Mouse (Mus musculus) MEL (cell line): ENCODE results near the gene Fmo5. TPM values are rescaled to one million over a fixed set of nuclear protein-coding genes. Genes with fewer than 3 reads are reported as not detected.

Experiments used
- DNase-seq: peaks from one replicate; pipeline ENCODE4 v3.0.0; 2011; ENCODE audit warnings: low read depth, low spot score
- H3K27ac ChIP-seq: 2 replicates; pipeline ENCODE4 v1.5.1; 2012; ENCODE audit warnings: low read depth, mild to moderate bottlenecking, control low read depth, low read length, moderate library complexity; ENCODE audit not compliant: control insufficient read depth
- H3K27me3 ChIP-seq, 2 experiments: fragments of 150-350 bp in 1 of 2; sonication (generic) in 1 of 2; 2 replicates each; pipeline ENCODE4 v1.6.1; 2012; ENCODE audit warnings: low read length in 2 of 2, mild to moderate bottlenecking in 2 of 2, improper control_type of control experiment in 1 of 2, moderate library complexity in 1 of 2; ENCODE audit not compliant: insufficient read depth in 2 of 2, control insufficient read depth in 1 of 2
- H3K36me3 ChIP-seq, 2 experiments: 2 replicates each; pipeline ENCODE4 v1.6.1; 2012 to 2014; ENCODE audit warnings: low read length in 2 of 2, improper control_type of control experiment in 1 of 2, inconsistent platforms in 1 of 2, mild to moderate bottlenecking in 1 of 2; ENCODE audit not compliant: insufficient read depth in 2 of 2, control insufficient read depth in 1 of 2
- H3K4me1 ChIP-seq, 2 experiments: fragments of 150-350 bp in 1 of 2; sonication (generic) in 1 of 2; 2 replicates each; pipeline ENCODE4 v1.6.1; 2012; ENCODE audit warnings: low read length in 2 of 2, improper control_type of control experiment in 1 of 2, mild to moderate bottlenecking in 1 of 2; ENCODE audit not compliant: insufficient read depth in 2 of 2, control insufficient read depth in 1 of 2
- H3K4me3 ChIP-seq, 2 experiments: fragments of 150-350 bp in 1 of 2; sonication (generic) in 1 of 2; 2 replicates each; pipeline ENCODE4 v1.5.1; 2012; ENCODE audit warnings: low read depth in 2 of 2, low read length in 2 of 2, mild to moderate bottlenecking in 2 of 2, moderate library complexity in 2 of 2, control low read depth in 1 of 2, improper control_type of control experiment in 1 of 2; ENCODE audit not compliant: control insufficient read depth in 1 of 2, insufficient read depth in 1 of 2
- H3K79me2 ChIP-seq: 2 replicates; pipeline ENCODE4 v1.6.1; 2012; ENCODE audit warnings: mild to moderate bottlenecking, low read length, moderate library complexity; ENCODE audit not compliant: control insufficient read depth, poor library complexity, insufficient read depth
- H3K9ac ChIP-seq: 2 replicates; pipeline ENCODE4 v1.6.1; 2012; ENCODE audit warnings: low read depth, mild to moderate bottlenecking, control low read depth, low read length, moderate library complexity; ENCODE audit not compliant: control insufficient read depth, poor library complexity, severe bottlenecking
- H3K9me3 ChIP-seq: fragments of 150-350 bp; sonication (generic); replicated peaks from 2 replicates; pipeline ENCODE4 v1.6.1; 2012; ENCODE audit warnings: mild to moderate bottlenecking, low read length, improper control_type of control experiment, moderate library complexity; ENCODE audit not compliant: insufficient read depth
- CHD1 ChIP-seq: IDR thresholded peaks from 2 replicates; pipeline ENCODE4 v1.6.1; 2012; ENCODE audit warnings: low read depth, mild to moderate bottlenecking, inconsistent platforms, low read length, improper control_type of control experiment
- CHD2 ChIP-seq: IDR thresholded peaks from 2 replicates; pipeline ENCODE4 v1.6.1; 2011; ENCODE audit warnings: low read length, improper control_type of control experiment
- CTCF ChIP-seq, 3 experiments: IDR thresholded peaks in 2 of 3; conservative IDR thresholded peaks in 1 of 3; 2 replicates each; pipeline ENCODE4 v1.5.1; 2011 to 2012; ENCODE audit warnings: low read length in 3 of 3, low read depth in 2 of 3, mild to moderate bottlenecking in 2 of 3, improper control_type of control experiment in 1 of 3, inconsistent platforms in 1 of 3, mixed read lengths in 1 of 3, moderate library complexity in 1 of 3; ENCODE audit not compliant: control insufficient read depth in 1 of 3, insufficient read depth in 1 of 3, poor library complexity in 1 of 3, severe bottlenecking in 1 of 3
- E2F4 ChIP-seq: IDR thresholded peaks from 2 replicates; pipeline ENCODE4 v1.6.1; 2011; ENCODE audit warnings: low read depth, low read length, improper control_type of control experiment, borderline replicate concordance
- ELF1 ChIP-seq: IDR thresholded peaks from 2 replicates; pipeline ENCODE4 v1.6.1; 2014; ENCODE audit warnings: low read depth, mild to moderate bottlenecking, inconsistent platforms, low read length, improper control_type of control experiment, moderate library complexity
- EP300 ChIP-seq, 2 experiments: IDR thresholded peaks; 2 replicates each; pipeline ENCODE4 v1.6.1; 2011; ENCODE audit warnings: improper control_type of control experiment in 2 of 2, low read length in 2 of 2, low read depth in 1 of 2, mild to moderate bottlenecking in 1 of 2
- ETS1 ChIP-seq: IDR thresholded peaks from 2 replicates; pipeline ENCODE4 v1.6.1; 2012; ENCODE audit warnings: low read depth, mild to moderate bottlenecking, inconsistent platforms, low read length, improper control_type of control experiment, moderate library complexity
- GABPA ChIP-seq: IDR thresholded peaks from 2 replicates; pipeline ENCODE4 v1.6.1; 2012; ENCODE audit warnings: low read depth, mild to moderate bottlenecking, inconsistent platforms, low read length, improper control_type of control experiment, moderate library complexity
- GATA1 ChIP-seq: IDR thresholded peaks from 2 replicates; pipeline ENCODE4 v1.6.1; 2011; ENCODE audit warnings: low read depth, low read length, improper control_type of control experiment
- HCFC1 ChIP-seq: IDR thresholded peaks from 2 replicates; pipeline ENCODE4 v1.6.1; 2012; ENCODE audit warnings: low read depth, mild to moderate bottlenecking, inconsistent platforms, low read length, improper control_type of control experiment, moderate library complexity
- JUND ChIP-seq: IDR thresholded peaks from 2 replicates; pipeline ENCODE4 v1.6.1; 2011; ENCODE audit warnings: low read depth, mild to moderate bottlenecking, improper control_type of control experiment, low read length
- KAT2A ChIP-seq: conservative IDR thresholded peaks from 2 replicates; pipeline ENCODE4 v1.6.1; 2012; ENCODE audit warnings: low read depth, low read length, improper control_type of control experiment, inconsistent platforms
- MAFK ChIP-seq: IDR thresholded peaks from 2 replicates; pipeline ENCODE4 v1.6.1; 2011; ENCODE audit warnings: low read depth, mild to moderate bottlenecking, low read length, improper control_type of control experiment, borderline replicate concordance
- MAX ChIP-seq: IDR thresholded peaks from 2 replicates; pipeline ENCODE4 v1.6.1; 2011; ENCODE audit warnings: low read length, improper control_type of control experiment
- MAZ ChIP-seq: IDR thresholded peaks from 2 replicates; pipeline ENCODE4 v1.6.1; 2012; ENCODE audit warnings: low read depth, mild to moderate bottlenecking, inconsistent platforms, low read length, improper control_type of control experiment
- MEF2A ChIP-seq: IDR thresholded peaks from 2 replicates; pipeline ENCODE4 v1.6.1; 2014; ENCODE audit warnings: low read depth, mild to moderate bottlenecking, inconsistent platforms, low read length, improper control_type of control experiment; ENCODE audit not compliant: poor library complexity, insufficient replicate concordance, severe bottlenecking; ENCODE audit errors: extremely low read depth
- MXI1 ChIP-seq: IDR thresholded peaks from 2 replicates; pipeline ENCODE4 v1.6.1; 2011; ENCODE audit warnings: mild to moderate bottlenecking, low read depth, low read length, improper control_type of control experiment
- MYB ChIP-seq: IDR thresholded peaks from 2 replicates; pipeline ENCODE4 v1.6.1; 2011; ENCODE audit warnings: mild to moderate bottlenecking, low read depth, low read length, improper control_type of control experiment
- MYC ChIP-seq: IDR thresholded peaks from 2 replicates; pipeline ENCODE4 v1.6.1; 2011; ENCODE audit warnings: low read depth, mild to moderate bottlenecking, low read length, improper control_type of control experiment, moderate library complexity
- NELFE ChIP-seq: IDR thresholded peaks from 2 replicates; pipeline ENCODE4 v1.6.1; 2011; ENCODE audit warnings: low read depth, low read length, improper control_type of control experiment
- NRF1 ChIP-seq: IDR thresholded peaks from 2 replicates; pipeline ENCODE4 v1.6.1; 2014; ENCODE audit warnings: low read depth, mild to moderate bottlenecking, inconsistent platforms, low read length, improper control_type of control experiment, moderate library complexity; ENCODE audit not compliant: poor library complexity, insufficient read depth, severe bottlenecking
- POLR2A ChIP-seq, 2 experiments: IDR thresholded peaks; 2 replicates each; pipeline ENCODE4 v1.6.1; 2011 to 2012; ENCODE audit warnings: low read length in 2 of 2, mild to moderate bottlenecking in 2 of 2, control low read depth in 1 of 2, improper control_type of control experiment in 1 of 2, low read depth in 1 of 2, moderate library complexity in 1 of 2; ENCODE audit not compliant: control insufficient read depth in 1 of 2, insufficient read depth in 1 of 2, poor library complexity in 1 of 2
- POLR2AphosphoS2 ChIP-seq: IDR thresholded peaks from 2 replicates; pipeline ENCODE4 v1.6.1; 2011; ENCODE audit warnings: low read length, improper control_type of control experiment
- POLR2AphosphoS5 ChIP-seq: IDR thresholded peaks from 2 replicates; pipeline ENCODE4 v1.6.1; 2012; ENCODE audit warnings: low read depth, borderline replicate concordance, mild to moderate bottlenecking, inconsistent platforms, low read length, moderate library complexity, mixed read lengths
- RAD21 ChIP-seq: IDR thresholded peaks from 2 replicates; pipeline ENCODE4 v1.6.1; 2011; ENCODE audit warnings: mild to moderate bottlenecking, low read depth, low read length, improper control_type of control experiment
- RCOR1 ChIP-seq: IDR thresholded peaks from 2 replicates; pipeline ENCODE4 v1.6.1; 2012; ENCODE audit warnings: low read depth, mild to moderate bottlenecking, inconsistent platforms, low read length, improper control_type of control experiment
- SIN3A ChIP-seq: IDR thresholded peaks from 2 replicates; pipeline ENCODE4 v1.6.1; 2012; ENCODE audit warnings: low read length, improper control_type of control experiment, inconsistent platforms
- TAL1 ChIP-seq: IDR thresholded peaks from 2 replicates; pipeline ENCODE4 v1.6.1; 2012; ENCODE audit warnings: mild to moderate bottlenecking, inconsistent platforms, low read length, moderate library complexity, mixed read lengths
- TBP ChIP-seq: IDR thresholded peaks from 2 replicates; pipeline ENCODE4 v1.8.0; 2011; ENCODE audit warnings: low read depth, low read length, improper control_type of control experiment
- TCF12 ChIP-seq: IDR thresholded peaks from 2 replicates; pipeline ENCODE4 v1.6.1; 2014; ENCODE audit warnings: low read depth, mild to moderate bottlenecking, inconsistent platforms, low read length, improper control_type of control experiment, moderate library complexity
- UBTF ChIP-seq: IDR thresholded peaks from 2 replicates; pipeline ENCODE4 v1.6.1; 2012; ENCODE audit warnings: low read depth, mild to moderate bottlenecking, inconsistent platforms, low read length, improper control_type of control experiment, moderate library complexity, borderline replicate concordance; ENCODE audit not compliant: insufficient read depth
- USF1 ChIP-seq: IDR thresholded peaks from 2 replicates; pipeline ENCODE4 v1.6.1; 2014; ENCODE audit warnings: low read depth, mild to moderate bottlenecking, inconsistent platforms, low read length, improper control_type of control experiment, moderate library complexity
- USF2 ChIP-seq, 2 experiments: IDR thresholded peaks; 2 replicates each; pipeline ENCODE4 v1.6.1; 2011 to 2012; ENCODE audit warnings: improper control_type of control experiment in 2 of 2, low read length in 2 of 2, borderline replicate concordance in 1 of 2, inconsistent platforms in 1 of 2, low read depth in 1 of 2, mild to moderate bottlenecking in 1 of 2; ENCODE audit not compliant: insufficient read depth in 1 of 2
- ZNF384 ChIP-seq: IDR thresholded peaks from 2 replicates; pipeline ENCODE4 v1.6.1; 2012; ENCODE audit warnings: low read depth, mild to moderate bottlenecking, inconsistent platforms, low read length, improper control_type of control experiment
- polyA plus RNA-seq, 2 experiments: library from polyadenylated mRNA; stranded (reverse) in 1 of 2; unstranded in 1 of 2; fragments of >175 nt in 1 of 2; fragments of >200 nt in 1 of 2; gene quantifications; 2 replicates each; pipeline versions ENCODE4 v1.2.1 to v1.2.4; 2012; ENCODE audit warnings: low replicate concordance in 2 of 2, low read depth in 1 of 2; ENCODE audit not compliant: insufficient read length in 2 of 2, insufficient read depth in 1 of 2, missing spikeins in 1 of 2
- total RNA-seq: library from RNA; depleted of rRNA; stranded (reverse); fragments of 300-350 nt; gene quantifications from 2 replicates; pipeline ENCODE4 v1.2.3, GENCODE M21; 2012

The Fmo5 gene
- total and polyA plus RNA-seq, 3 experiments: 0.12 to 0.39 TPM; not detected in 1

GRCm38 (mm10) chr3:97681321-97682158 lies 52.9 kb downstream of the Fmo5 start:
- peaks cover 0 to 5% of the 10 kb centered on the region in 2 experiments; a peak in 2 of 4 replicates for H3K36me3 ChIP-seq
- no peaks in the 10 kb centered on the region for H3K27me3 ChIP-seq
- peak overlapping the region; percentile 68 for H3K27ac ChIP-seq
- peaks cover 2 to 12% of the 10 kb centered on the region in 2 experiments; a peak in 3 of 4 replicates for H3K4me1 ChIP-seq
- DNase-seq: peak; percentile 96
- no peaks in the 10 kb centered on the region; the same call in 1 of the 2 replicates for H3K79me2 ChIP-seq
- peak overlapping the region; percentile 67 to 80 for H3K4me3 ChIP-seq
- H3K9me3 ChIP-seq: no peaks in the 10 kb centered on the region
- peak overlapping the region; percentile 72 for H3K9ac ChIP-seq
- TF ChIP-seq EP300 (IDR thresholded peaks at IDR 0.05; ENCODE audit: low read depth in 1 of 2, low read length in 2 of 2): peak in 1 of 2 experiments; percentile 30; a peak in 1 of 4 replicates
- TF ChIP-seq CHD2: no peak
- TF ChIP-seq USF2 (IDR thresholded peaks at IDR 0.05; ENCODE audit: borderline replicate concordance in 1 of 2, insufficient read depth in 1 of 2, low read depth in 1 of 2, low read length in 2 of 2): no peak
- TF ChIP-seq ZNF384: no peak
- peak; percentile 100 for TF ChIP-seq TBP
- TF ChIP-seq TAL1: no peak
- no peak; the same call in 1 of the 2 replicates for TF ChIP-seq MYB
- peak; percentile 23; the same call in 1 of the 2 replicates for TF ChIP-seq ETS1
- TF ChIP-seq RCOR1: peak; percentile 10; the same call in 1 of the 2 replicates
- TF ChIP-seq POLR2A (IDR thresholded peaks at IDR 0.05; ENCODE audit: control insufficient read depth in 1 of 2, insufficient read depth in 1 of 2, low read depth in 1 of 2, low read length in 2 of 2, poor library complexity in 1 of 2): no peak
- peak; percentile 57 for TF ChIP-seq MAX
- peak; percentile 96 for TF ChIP-seq MAFK
- peak; percentile 91 for TF ChIP-seq SIN3A
- no peak for TF ChIP-seq POLR2AphosphoS2
- TF ChIP-seq CTCF (IDR thresholded peaks at IDR 0.05 in 2 of 3, conservative IDR thresholded peaks at IDR 0.05 in 1 of 3; ENCODE audit: control insufficient read depth in 1 of 3, insufficient read depth in 1 of 3, low read depth in 2 of 3, low read length in 3 of 3, poor library complexity in 1 of 3, severe bottlenecking in 1 of 3): peak; percentile 63 to 99 (median 86)
- peak; percentile 30; the same call in 1 of the 2 replicates for TF ChIP-seq NRF1
- 0 out of 2 replicates have a peak, but pooled peaks have one; percentile 36 for TF ChIP-seq JUND
- TF ChIP-seq ELF1: peak; percentile 50
- no peak for TF ChIP-seq GABPA
- TF ChIP-seq CHD1: no peak
- no peak for TF ChIP-seq USF1
- TF ChIP-seq HCFC1: peak; percentile 58; the same call in 1 of the 2 replicates
- TF ChIP-seq E2F4: no peak
- no peak for TF ChIP-seq POLR2AphosphoS5
- TF ChIP-seq KAT2A: no peak; the same call in 1 of the 2 replicates
- TF ChIP-seq MXI1: no peak; the same call in 1 of the 2 replicates
- peak; percentile 42; the same call in 1 of the 2 replicates for TF ChIP-seq GATA1
- TF ChIP-seq UBTF: peak; percentile 84; the same call in 1 of the 2 replicates
- TF ChIP-seq NELFE: 0 out of 2 replicates have a peak, but pooled peaks have one; percentile 11
- peak; percentile 81; the same call in 1 of the 2 replicates for TF ChIP-seq MAZ
- TF ChIP-seq MEF2A: no peak; the same call in 1 of the 2 replicates
- peak; percentile 98 for TF ChIP-seq RAD21
- peak; percentile 29 for TF ChIP-seq TCF12
- TF ChIP-seq MYC: peak; percentile 83
